Mouse (Mus musculus): Measurements from ENCODE around the gene Pdzrn3. TPM values are rescaled to one million over a fixed set of nuclear protein-coding genes. Genes with fewer than 3 reads are reported as not detected.

Pdzrn3 gene
- total RNA-seq, 1 experiment = 3.8 TPM

GRCm38 (mm10) chr6:101213066-101213465 lies 164.6 kb downstream of the Pdzrn3 start:
- in situ Hi-C loops (cut with MboI; ENCODE audit: low sequenced_read_pairs in 2 of 2, unreplicated experiment in 2 of 2) = no loop called here
- Histone ChIP-seq H3K9ac (ENCODE audit: insufficient read depth, low read depth, low read length, poor library complexity, severe bottlenecking) (no peak overlapping the region), H3K27ac (ENCODE audit: insufficient read depth, low read depth, low read length, poor library complexity, severe bottlenecking) (no peak overlapping the region), H3K4me1 (ENCODE audit: control insufficient read depth in 2 of 2, insufficient read depth in 2 of 2, low read length in 2 of 2, poor library complexity in 1 of 2) (no peaks in the 10 kb centered on the region), H3K36me3 (ENCODE audit: control insufficient read depth, insufficient read depth, low read length, poor library complexity, severe bottlenecking) (no peaks in the 10 kb centered on the region), H3K9me3 (ENCODE audit: control insufficient read depth, insufficient read depth, low read depth, low read length) (no peaks in the 10 kb centered on the region), H3K4me3 (ENCODE audit: insufficient read depth in 1 of 2, low read depth in 1 of 2, low read length in 2 of 2, poor library complexity in 1 of 2, severe bottlenecking in 1 of 2) (no peak overlapping the region)
- TF ChIP-seq ZC3H11A (IDR thresholded peaks at IDR 0.05; ENCODE audit: borderline replicate concordance, low read depth, low read length) (no peak), HCFC1 (IDR thresholded peaks at IDR 0.05; ENCODE audit: borderline replicate concordance, insufficient read depth, low read length) (no peak), CHD2 (IDR thresholded peaks at IDR 0.05; ENCODE audit: low read depth, low read length) (no peak), MAFK (IDR thresholded peaks at IDR 0.05; ENCODE audit: insufficient read depth, low read depth, low read length) (no peak), ZNF384 (IDR thresholded peaks at IDR 0.05; ENCODE audit: low read depth, low read length) (no peak)
- DNase-seq (ENCODE audit: low read depth, low spot score) = no peak

DNA sequence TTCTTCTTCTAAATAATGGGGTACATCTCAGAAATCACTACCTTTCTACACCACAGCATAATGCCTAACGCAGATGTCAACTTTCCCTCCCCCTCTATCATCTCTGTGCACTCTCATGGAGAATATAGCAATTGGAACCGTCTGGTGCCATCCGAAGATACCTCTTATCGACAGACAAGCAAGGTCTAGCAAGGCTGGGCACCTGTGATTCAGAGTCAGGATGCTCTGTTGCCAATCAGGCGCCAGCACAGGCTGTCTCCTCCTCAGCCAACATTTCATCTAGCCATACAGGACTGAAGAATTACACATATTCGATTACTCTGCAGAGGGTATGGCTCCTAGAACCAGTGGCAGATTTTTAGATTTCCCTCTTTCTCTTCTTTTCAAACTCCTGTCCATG lies 165.6 kb downstream of the Pdzrn3 start:
- Histone ChIP-seq H3K4me1 (ENCODE audit: control insufficient read depth in 2 of 2, insufficient read depth in 2 of 2, low read length in 2 of 2, poor library complexity in 1 of 2) (no peaks in the 10 kb centered on the region), H3K36me3 (ENCODE audit: control insufficient read depth, insufficient read depth, low read length, poor library complexity, severe bottlenecking) (no peaks in the 10 kb centered on the region), H3K4me3 (ENCODE audit: insufficient read depth in 1 of 2, low read depth in 1 of 2, low read length in 2 of 2, poor library complexity in 1 of 2, severe bottlenecking in 1 of 2) (no peak overlapping the region), H3K9ac (ENCODE audit: insufficient read depth, low read depth, low read length, poor library complexity, severe bottlenecking) (no peak overlapping the region), H3K27ac (ENCODE audit: insufficient read depth, low read depth, low read length, poor library complexity, severe bottlenecking) (no peak overlapping the region), H3K9me3 (ENCODE audit: control insufficient read depth, insufficient read depth, low read depth, low read length) (no peaks in the 10 kb centered on the region)
- in situ Hi-C loops (cut with MboI; ENCODE audit: low sequenced_read_pairs in 2 of 2, unreplicated experiment in 2 of 2) = no loop called here
- TF ChIP-seq ZNF384 (IDR thresholded peaks at IDR 0.05; ENCODE audit: low read depth, low read length) = no peak
- DNase-seq (ENCODE audit: low read depth, low spot score) = no peak

DNA sequence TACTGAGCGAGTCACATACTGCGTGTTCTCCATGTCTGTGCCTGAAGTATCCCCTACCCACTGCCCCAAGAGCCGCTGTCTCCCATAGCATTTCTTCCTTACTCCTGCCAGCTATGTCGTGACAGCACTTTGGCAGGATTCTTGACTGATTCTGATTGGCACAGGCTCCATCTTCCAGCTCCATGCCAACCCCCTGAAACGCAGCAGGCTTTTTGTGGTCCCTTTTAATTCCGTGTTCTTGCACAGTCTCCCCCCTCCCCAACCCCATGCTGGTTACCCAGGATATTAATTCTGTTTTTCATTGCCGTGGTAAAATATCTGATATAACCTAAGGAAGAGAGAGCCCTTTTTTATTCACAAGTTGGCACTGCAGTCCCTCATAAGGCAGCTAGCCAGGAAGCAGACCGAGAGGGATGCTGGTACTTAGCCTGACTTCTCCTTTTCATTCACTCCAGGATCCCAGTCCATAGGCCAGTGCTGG lies 166.3 kb downstream of the Pdzrn3 start:
- Histone ChIP-seq H3K36me3 (ENCODE audit: control insufficient read depth, insufficient read depth, low read length, poor library complexity, severe bottlenecking) (no peaks in the 10 kb centered on the region), H3K9ac (ENCODE audit: insufficient read depth, low read depth, low read length, poor library complexity, severe bottlenecking) (no peak overlapping the region), H3K4me3 (ENCODE audit: insufficient read depth in 1 of 2, low read depth in 1 of 2, low read length in 2 of 2, poor library complexity in 1 of 2, severe bottlenecking in 1 of 2) (no peak overlapping the region), H3K27ac (ENCODE audit: insufficient read depth, low read depth, low read length, poor library complexity, severe bottlenecking) (no peak overlapping the region), H3K4me1 (ENCODE audit: control insufficient read depth in 2 of 2, insufficient read depth in 2 of 2, low read length in 2 of 2, poor library complexity in 1 of 2) (no peaks in the 10 kb centered on the region), H3K9me3 (ENCODE audit: control insufficient read depth, insufficient read depth, low read depth, low read length) (no peaks in the 10 kb centered on the region)
- DNase-seq (ENCODE audit: low read depth, low spot score) = no peak
- TF ChIP-seq MAFK (IDR thresholded peaks at IDR 0.05; ENCODE audit: insufficient read depth, low read depth, low read length) = no peak
- TF ChIP-seq HCFC1 (IDR thresholded peaks at IDR 0.05; ENCODE audit: borderline replicate concordance, insufficient read depth, low read length) = no peak
- no peak for TF ChIP-seq CHD2 (IDR thresholded peaks at IDR 0.05; ENCODE audit: low read depth, low read length)
- no peak for TF ChIP-seq ZNF384 (IDR thresholded peaks at IDR 0.05; ENCODE audit: low read depth, low read length)
- TF ChIP-seq ZC3H11A (IDR thresholded peaks at IDR 0.05; ENCODE audit: borderline replicate concordance, low read depth, low read length) = no peak
- in situ Hi-C loops (cut with MboI; ENCODE audit: low sequenced_read_pairs in 2 of 2, unreplicated experiment in 2 of 2) = no loop called here

- no peak for DNase-seq (ENCODE audit: low read depth, low spot score)
- Histone ChIP-seq H3K4me3 (ENCODE audit: insufficient read depth in 1 of 2, low read depth in 1 of 2, low read length in 2 of 2, poor library complexity in 1 of 2, severe bottlenecking in 1 of 2) (peak overlapping the region in 1 of 2 experiments; percentile 1; a peak in 2 of 4 replicates), H3K9ac (ENCODE audit: insufficient read depth, low read depth, low read length, poor library complexity, severe bottlenecking) (no peak overlapping the region), H3K4me1 (ENCODE audit: control insufficient read depth in 2 of 2, insufficient read depth in 2 of 2, low read length in 2 of 2, poor library complexity in 1 of 2) (peaks cover 0 to 4% of the 10 kb centered on the region in 2 experiments; a peak in 1 of 4 replicates), H3K27ac (ENCODE audit: insufficient read depth, low read depth, low read length, poor library complexity, severe bottlenecking) (no peak overlapping the region), H3K9me3 (ENCODE audit: control insufficient read depth, insufficient read depth, low read depth, low read length) (no peaks in the 10 kb centered on the region), H3K36me3 (ENCODE audit: control insufficient read depth, insufficient read depth, low read length, poor library complexity, severe bottlenecking) (no peaks in the 10 kb centered on the region)
- in situ Hi-C loops (cut with MboI; ENCODE audit: low sequenced_read_pairs in 2 of 2, unreplicated experiment in 2 of 2) = no loop called here
- no peak for TF ChIP-seq ZC3H11A (IDR thresholded peaks at IDR 0.05; ENCODE audit: borderline replicate concordance, low read depth, low read length)
- no peak for TF ChIP-seq ZNF384 (IDR thresholded peaks at IDR 0.05; ENCODE audit: low read depth, low read length)
- no peak for TF ChIP-seq HCFC1 (IDR thresholded peaks at IDR 0.05; ENCODE audit: borderline replicate concordance, insufficient read depth, low read length)
- no peak for TF ChIP-seq CHD2 (IDR thresholded peaks at IDR 0.05; ENCODE audit: low read depth, low read length)
- no peak for TF ChIP-seq MAFK (IDR thresholded peaks at IDR 0.05; ENCODE audit: insufficient read depth, low read depth, low read length)
Measured at GRCm38 (mm10) chr6:101198943-101199298, 178.8 kb downstream of the Pdzrn3 start.

GRCm38 (mm10) chr6:101198284-101198942 lies 179.3 kb downstream of the Pdzrn3 start:
- in situ Hi-C loops (cut with MboI; ENCODE audit: low sequenced_read_pairs in 2 of 2, unreplicated experiment in 2 of 2) = no loop called here
- peak; percentile 17 for DNase-seq (ENCODE audit: low read depth, low spot score)
- H3K4me3 ChIP-seq (ENCODE audit: insufficient read depth in 1 of 2, low read depth in 1 of 2, low read length in 2 of 2, poor library complexity in 1 of 2, severe bottlenecking in 1 of 2) = peak overlapping the region; percentile 1 to 31; a peak in 2 of 4 replicates
- TF ChIP-seq MAFK (IDR thresholded peaks at IDR 0.05; ENCODE audit: insufficient read depth, low read depth, low read length) (no peak), HCFC1 (IDR thresholded peaks at IDR 0.05; ENCODE audit: borderline replicate concordance, insufficient read depth, low read length) (no peak), ZNF384 (IDR thresholded peaks at IDR 0.05; ENCODE audit: low read depth, low read length) (no peak), ZC3H11A (IDR thresholded peaks at IDR 0.05; ENCODE audit: borderline replicate concordance, low read depth, low read length) (no peak), CHD2 (IDR thresholded peaks at IDR 0.05; ENCODE audit: low read depth, low read length) (no peak)
- no peaks in the 10 kb centered on the region for H3K9me3 ChIP-seq (ENCODE audit: control insufficient read depth, insufficient read depth, low read depth, low read length)
- no peak overlapping the region for H3K9ac ChIP-seq (ENCODE audit: insufficient read depth, low read depth, low read length, poor library complexity, severe bottlenecking)
- peaks cover 0 to 4% of the 10 kb centered on the region in 2 experiments; a peak in 1 of 4 replicates for H3K4me1 ChIP-seq (ENCODE audit: control insufficient read depth in 2 of 2, insufficient read depth in 2 of 2, low read length in 2 of 2, poor library complexity in 1 of 2)
- H3K36me3 ChIP-seq (ENCODE audit: control insufficient read depth, insufficient read depth, low read length, poor library complexity, severe bottlenecking) = no peaks in the 10 kb centered on the region
- H3K27ac ChIP-seq (ENCODE audit: insufficient read depth, low read depth, low read length, poor library complexity, severe bottlenecking) = no peak overlapping the region

All from ES-E14 (cell line).